Mouse (Mus musculus) heart, embryonic 10.5 days (tissue): ENCODE measurements around the gene Tprn. TPM values are rescaled to one million over a fixed set of nuclear protein-coding genes. Genes with fewer than 3 reads are reported as not detected.

Source experiments
- DNase-seq: peaks from one replicate; pipeline ENCODE4 v3.0.0-alpha.2; 2017; ENCODE audit warnings: low spot score
- H3K27ac ChIP-seq: fragments of 300-500 bp; sonication (generic); 2 replicates; pipeline ENCODE4 v1.5.1; 2016; ENCODE audit warnings: mild to moderate bottlenecking
- H3K27me3 ChIP-seq: fragments of 300-500 bp; sonication (generic); 2 replicates; pipeline ENCODE4 v1.6.1; 2016; ENCODE audit warnings: mild to moderate bottlenecking; ENCODE audit not compliant: poor library complexity, insufficient read depth, severe bottlenecking
- H3K36me3 ChIP-seq: fragments of 300-500 bp; sonication (generic); 2 replicates; pipeline ENCODE4 v1.6.1; 2016; ENCODE audit warnings: mild to moderate bottlenecking, moderate library complexity
- H3K4me1 ChIP-seq: fragments of 300-500 bp; sonication (generic); 2 replicates; pipeline ENCODE4 v1.6.1; 2016; ENCODE audit warnings: mild to moderate bottlenecking
- H3K4me3 ChIP-seq: fragments of 300-500 bp; sonication (generic); 2 replicates; pipeline ENCODE4 v1.5.1; 2016; ENCODE audit warnings: mild to moderate bottlenecking, moderate library complexity
- H3K9me3 ChIP-seq: fragments of 300-500 bp; sonication (generic); 2 replicates; pipeline ENCODE4 v1.6.1; 2016; ENCODE audit warnings: mild to moderate bottlenecking, moderate library complexity
- WGBS: fragments of 180-500 bp; shearing (Covaris S2); methylation state at CpG from one replicate; pipeline ENCODE4 v1.1.7; 2016; 5-methylcytosine and 5-hydroxymethylcytosine counted together
- polyA plus RNA-seq: library from polyadenylated mRNA; unstranded; fragments of >200 nt; fragmentation: Nextera tagmentation; extraction: Ambion mirVana; gene quantifications from 2 replicates; pipeline ENCODE4 v1.2.1, GENCODE M21; 2016

Tprn gene
- polyA plus RNA-seq = 5.1 and 6.4 TPM in 2 replicates

- peak; percentile 98 for DNase-seq
- Histone ChIP-seq H3K27me3 (peaks cover 25% of the 10 kb centered on the region), H3K36me3 (no peaks in the 10 kb centered on the region), H3K27ac (peak within 1 kb of the TSS; percentile 83), H3K9me3 (no peaks in the 10 kb centered on the region), H3K4me3 (peak within 1 kb of the TSS; percentile 80), H3K4me1 (peaks cover 34% of the 10 kb centered on the region)
- under 1% methylated on average over 39 of the region's 39 CpGs for WGBS
Measured at GRCm38 (mm10) chr2:25262291-25262767, at the start of gene Tprn. Gene Tprn, plus strand, starts transcription at chr2:25262618.

- no peak for DNase-seq
- Histone ChIP-seq H3K36me3 (peaks cover 8% of the 10 kb centered on the region), H3K9me3 (no peaks in the 10 kb centered on the region), H3K4me3 (peak overlapping the region; percentile 10; the same call in 1 of the 2 replicates), H3K4me1 (peaks cover 17% of the 10 kb centered on the region), H3K27me3 (peaks cover 34% of the 10 kb centered on the region), H3K27ac (no peak overlapping the region)
- 57% methylated on average over 23 of the region's 23 CpGs for WGBS
Measured at GRCm38 (mm10) chr2:25213266-25213865, 49.1 kb upstream of the Tprn start.

DNA sequence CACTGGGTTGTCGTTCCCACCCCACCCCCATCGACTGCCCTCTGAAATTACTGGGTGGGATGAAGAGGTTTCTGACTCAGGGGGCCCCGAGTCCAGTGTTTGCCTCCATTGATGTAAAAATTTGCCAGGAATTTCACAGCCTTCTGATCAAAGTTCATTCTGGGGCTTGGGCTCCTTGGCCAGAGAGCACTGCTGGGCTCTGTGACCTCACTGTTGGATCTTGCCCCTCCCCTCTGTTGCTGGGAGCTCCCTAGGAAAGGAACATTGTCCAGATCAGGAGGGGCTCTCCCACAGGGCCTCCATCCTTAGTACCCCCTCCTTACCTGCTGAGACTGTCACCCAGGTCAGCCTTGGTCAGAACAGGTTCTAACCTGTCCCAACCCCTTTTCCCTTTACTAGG, 48.0 kb upstream of the Tprn start, which contains the start of gene Stpg3:
Gene Stpg3 (minus strand): TSS at position 194 of the 400 bp plus-strand sequence.
- 71% methylated on average over 3 of the region's 3 CpGs for WGBS
- Histone ChIP-seq H3K36me3 (no peaks in the 10 kb centered on the region; the same call in 1 of the 2 replicates), H3K4me1 (peaks cover 17% of the 10 kb centered on the region), H3K9me3 (no peaks in the 10 kb centered on the region), H3K4me3 (peak within 1 kb of the TSS; percentile 10; the same call in 1 of the 2 replicates), H3K27me3 (peaks cover 34% of the 10 kb centered on the region), H3K27ac (no peak within 1 kb of the TSS)
- no peak for DNase-seq

- H3K4me3 ChIP-seq = no peak overlapping the region
- H3K9me3 ChIP-seq = no peaks in the 10 kb centered on the region
- DNase-seq = no peak
- peaks cover 30% of the 10 kb centered on the region for H3K27me3 ChIP-seq
- WGBS = 54% methylated on average over 2 of the region's 2 CpGs
- no peak overlapping the region for H3K27ac ChIP-seq
- peaks cover 11% of the 10 kb centered on the region for H3K36me3 ChIP-seq
- H3K4me1 ChIP-seq = 0 out of 2 replicates have a peak, but pooled peaks cover 5% of the 10 kb centered on the region
Measured at GRCm38 (mm10) chr2:25217666-25218065, 44.8 kb upstream of the Tprn start.

GRCm38 (mm10) chr2:25218445-25218844, 44.0 kb upstream of the Tprn start, which contains the start of gene Fam166a:
Gene Fam166a, plus strand, starts transcription at chr2:25218745.
- Histone ChIP-seq H3K9me3 (no peaks in the 10 kb centered on the region), H3K27me3 (peaks cover 22% of the 10 kb centered on the region), H3K36me3 (peaks cover 17% of the 10 kb centered on the region), H3K4me1 (peaks cover 8% of the 10 kb centered on the region), H3K4me3 (no peak within 1 kb of the TSS), H3K27ac (no peak within 1 kb of the TSS)
- DNase-seq = no peak

- DNase-seq = no peak
- no peak overlapping the region for H3K27ac ChIP-seq
- peaks cover 17% of the 10 kb centered on the region for H3K36me3 ChIP-seq
- peaks cover 20% of the 10 kb centered on the region for H3K4me1 ChIP-seq
- WGBS = 70% methylated on average over 5 of the region's 5 CpGs
- no peaks in the 10 kb centered on the region for H3K9me3 ChIP-seq
- no peaks in the 10 kb centered on the region for H3K27me3 ChIP-seq
- no peak overlapping the region for H3K4me3 ChIP-seq
Measured at GRCm38 (mm10) chr2:25221331-25221772, 41.1 kb upstream of the Tprn start.

DNA sequence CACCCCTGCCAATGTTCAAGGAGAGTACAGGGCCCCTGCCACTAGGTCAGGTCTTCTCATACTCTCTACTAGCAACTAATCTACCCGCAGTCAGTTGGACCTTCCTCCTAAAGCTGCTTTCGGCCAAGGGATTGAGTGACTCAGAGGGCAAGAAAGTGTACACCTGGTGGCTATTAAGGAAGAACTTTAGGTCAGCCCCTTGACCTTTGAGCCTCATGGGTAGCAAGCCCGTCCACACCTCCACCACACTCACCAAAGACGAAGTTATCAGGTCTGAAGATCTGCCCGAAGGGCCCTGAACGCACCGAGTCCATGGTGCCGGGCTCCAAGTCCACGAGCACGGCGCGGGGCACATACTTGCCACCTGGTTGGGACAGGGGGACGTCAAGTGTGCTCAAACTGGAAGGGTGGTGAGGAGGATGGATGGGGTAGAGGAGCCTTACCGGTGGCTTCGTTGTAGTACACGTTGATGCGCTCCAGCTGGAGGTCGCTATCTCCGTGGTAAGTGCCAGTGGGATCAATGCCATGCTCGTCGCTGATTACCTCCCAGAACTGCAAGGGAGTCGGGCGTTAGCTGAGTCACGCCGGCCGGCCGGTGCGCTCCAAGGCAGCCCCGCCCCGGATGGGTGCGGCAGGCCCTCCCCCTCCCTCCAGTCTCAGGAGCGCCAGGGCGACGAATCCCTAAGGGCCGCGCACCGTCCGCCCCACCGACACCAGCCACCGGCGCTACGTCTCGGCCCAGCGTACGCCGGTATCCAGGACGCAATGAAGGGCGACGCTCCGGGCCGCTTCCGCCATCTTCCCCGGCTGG, 38.5 kb upstream of the Tprn start:
- 1% methylated on average over 53 of the region's 53 CpGs for WGBS
- Histone ChIP-seq H3K4me1 (peaks cover 35% of the 10 kb centered on the region), H3K27ac (peak overlapping the region; percentile 93), H3K36me3 (peaks cover 17% of the 10 kb centered on the region), H3K27me3 (no peaks in the 10 kb centered on the region), H3K9me3 (no peaks in the 10 kb centered on the region), H3K4me3 (peak overlapping the region; percentile 82)
- DNase-seq = peak; percentile 94

DNA sequence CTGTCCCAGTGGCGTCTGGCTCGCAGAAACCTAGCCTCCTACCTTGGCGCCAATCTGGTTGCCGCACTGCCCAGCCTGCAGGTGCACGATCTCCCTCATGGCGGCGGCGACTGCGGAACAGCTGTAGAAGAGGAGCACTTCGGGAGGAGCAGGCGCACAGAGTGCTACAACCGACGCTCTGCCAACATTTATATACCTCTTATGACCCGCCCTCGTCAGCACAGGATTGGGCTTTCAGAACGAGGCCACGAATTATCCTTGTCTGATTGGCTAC, 38.0 kb upstream of the Tprn start, which contains the start of gene Tubb4b:
Gene Tubb4b (minus strand): TSS at position 211 of the 274 bp plus-strand sequence.
- H3K9me3 ChIP-seq = no peaks in the 10 kb centered on the region
- 0% methylated on average over 17 of the region's 17 CpGs for WGBS
- DNase-seq = no peak

DNA sequence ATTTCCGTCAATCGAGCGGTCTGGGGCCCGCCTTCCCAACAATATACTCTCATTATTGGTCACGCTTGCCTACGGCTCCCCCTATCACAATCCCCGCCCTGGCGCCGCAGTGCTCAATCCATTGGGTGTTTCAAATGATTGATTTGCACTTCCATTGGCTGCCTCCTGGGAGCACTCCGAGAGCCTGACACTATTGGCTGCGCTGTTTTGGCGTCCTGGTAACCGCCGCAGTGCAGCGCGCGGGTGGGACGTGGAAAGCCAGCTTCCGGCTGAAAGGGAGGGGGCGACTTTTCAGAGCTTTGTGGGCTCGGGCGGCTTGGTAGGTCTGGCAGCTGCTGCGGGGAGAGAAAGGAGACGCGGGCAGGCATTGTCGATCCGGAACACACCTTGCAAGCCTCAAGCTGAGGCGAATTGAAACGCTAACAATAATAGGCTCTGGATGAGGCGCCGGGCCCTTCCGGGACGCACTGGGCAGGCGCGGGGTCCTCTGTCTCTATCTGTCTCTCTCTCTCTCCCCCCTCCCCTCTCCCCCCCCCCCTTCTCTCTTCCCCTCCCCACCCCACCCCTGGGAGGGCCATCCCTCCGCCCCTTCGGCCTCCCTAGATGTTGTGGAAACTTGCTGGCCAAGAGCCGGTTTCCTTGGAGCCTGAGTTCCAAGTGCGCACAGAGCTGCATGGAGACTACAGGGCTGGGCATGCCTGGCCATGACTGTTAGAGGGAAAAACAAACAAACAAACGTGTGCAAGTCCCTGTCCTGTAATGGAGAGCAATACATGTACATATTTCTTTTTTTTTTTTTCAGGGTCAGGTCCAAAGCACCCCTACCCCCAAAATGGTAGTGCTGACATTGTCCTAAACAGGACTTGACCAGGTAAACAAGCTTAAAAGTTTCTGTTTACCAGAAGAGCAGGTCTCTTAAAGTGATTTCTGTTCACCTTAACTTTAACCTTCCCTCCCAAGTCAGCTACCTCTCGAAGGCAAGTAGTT, 37.4 kb upstream of the Tprn start:
- peaks cover 38% of the 10 kb centered on the region for H3K4me1 ChIP-seq
- no peaks in the 10 kb centered on the region for H3K9me3 ChIP-seq
- DNase-seq = peak; percentile 100
- H3K27ac ChIP-seq = peak overlapping the region; percentile 90
- H3K36me3 ChIP-seq = peaks cover 17% of the 10 kb centered on the region
- peaks cover 9% of the 10 kb centered on the region; the same call in 1 of the 2 replicates for H3K27me3 ChIP-seq
- H3K4me3 ChIP-seq = peak overlapping the region; percentile 82
- WGBS = 2% methylated on average over 39 of the region's 41 CpGs

More for the DNA sequence above, 38.0 kb upstream of the Tprn start, which contains the start of gene Tubb4b:
- Histone ChIP-seq H3K4me3 (peak within 1 kb of the TSS; percentile 82), H3K4me1 (peaks cover 38% of the 10 kb centered on the region), H3K27me3 (0 out of 2 replicates have a peak, but pooled peaks cover 3% of the 10 kb centered on the region), H3K36me3 (peaks cover 17% of the 10 kb centered on the region), H3K27ac (peak within 1 kb of the TSS; percentile 93)

DNA sequence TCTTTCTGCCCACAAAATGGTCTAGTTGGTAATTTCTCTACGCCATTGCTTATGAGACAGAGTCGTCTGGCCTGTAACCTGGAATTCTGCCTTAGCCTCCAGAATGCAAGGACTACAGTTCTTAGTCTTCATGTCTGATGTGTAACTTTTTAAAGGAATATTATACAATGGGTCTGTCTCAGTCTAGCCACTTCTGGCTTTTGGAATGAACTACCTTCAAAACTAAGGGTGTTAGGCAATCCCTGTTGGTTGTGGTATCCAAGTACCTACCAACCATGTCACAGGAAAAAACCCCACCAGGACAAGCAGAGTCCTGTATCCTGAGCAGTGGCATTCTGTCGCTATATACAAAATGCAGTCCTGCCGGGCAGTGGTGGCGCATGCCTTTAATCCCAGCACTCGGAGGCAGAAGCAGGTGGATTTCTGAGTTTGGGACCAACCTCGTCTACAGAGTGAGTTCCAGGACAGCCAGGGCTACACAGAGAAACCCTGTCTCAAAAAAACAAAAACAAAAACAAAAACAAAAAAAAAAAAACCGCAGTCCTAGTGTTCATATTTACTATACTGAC, 36.5 kb upstream of the Tprn start:
- DNase-seq = no peak
- Histone ChIP-seq H3K4me3 (peak overlapping the region; percentile 82), H3K9me3 (no peaks in the 10 kb centered on the region), H3K36me3 (peaks cover 17% of the 10 kb centered on the region), H3K27me3 (peaks cover 17% of the 10 kb centered on the region), H3K27ac (peak overlapping the region; percentile 90), H3K4me1 (peaks cover 38% of the 10 kb centered on the region)
- WGBS = 80% methylated on average over 8 of the region's 8 CpGs

- Histone ChIP-seq H3K27me3 (peaks cover 27% of the 10 kb centered on the region), H3K9me3 (no peaks in the 10 kb centered on the region), H3K4me1 (peaks cover 34% of the 10 kb centered on the region), H3K36me3 (peaks cover 11% of the 10 kb centered on the region), H3K4me3 (no peak overlapping the region), H3K27ac (peak overlapping the region; percentile 42)
- WGBS = 78% methylated on average over 5 of the region's 5 CpGs
- no peak for DNase-seq
Measured at GRCm38 (mm10) chr2:25226864-25227263, 35.6 kb upstream of the Tprn start.

DNA sequence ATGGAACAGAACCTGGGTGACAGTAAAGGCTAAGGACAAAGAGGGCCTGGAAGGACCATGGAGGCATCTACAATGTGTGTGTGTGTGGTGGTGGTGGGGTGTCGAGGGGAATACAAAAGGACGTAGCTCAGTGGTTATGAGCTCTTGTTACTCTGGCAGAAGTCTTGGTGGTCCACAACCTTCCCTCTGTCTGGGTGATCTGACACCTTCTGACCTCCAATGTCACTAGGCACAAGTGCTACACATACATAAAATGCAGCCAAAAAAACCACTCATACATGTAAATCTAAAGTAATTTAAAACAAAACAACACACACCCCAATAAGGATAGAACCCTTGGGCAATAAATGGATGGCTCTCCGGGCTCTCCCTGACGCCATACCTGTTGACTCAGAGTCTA, 35.0 kb upstream of the Tprn start:
- Histone ChIP-seq H3K27ac (no peak overlapping the region), H3K36me3 (peaks cover 6% of the 10 kb centered on the region; the same call in 1 of the 2 replicates), H3K4me3 (no peak overlapping the region), H3K9me3 (no peaks in the 10 kb centered on the region), H3K4me1 (peaks cover 33% of the 10 kb centered on the region), H3K27me3 (peaks cover 32% of the 10 kb centered on the region)
- DNase-seq = no peak
- 88% methylated on average over 4 of the region's 4 CpGs for WGBS
